Mouse (Mus musculus) layer of hippocampus, adult 9-11 months (tissue): ENCODE data around the gene Wapl.

Experiments
- DNase-seq: peaks from one replicate; pipeline ENCODE4 v3.0.0; 2022

Gene Wapl

GRCm38 (mm10) chr14:34776719-34777385 is 103.1 kb downstream of the Wapl start:
- no peak for DNase-seq

GRCm38 (mm10) chr14:34777810-34778209 is 104.1 kb downstream of the Wapl start:
- DNase-seq = peak; percentile 22

- DNase-seq = no peak
Observed at GRCm38 (mm10) chr14:34778760-34779159, 105.0 kb downstream of the Wapl start.

- no peak for DNase-seq
Observed at GRCm38 (mm10) chr14:34793406-34794037, 119.8 kb downstream of the Wapl start.
